ENCODE assay signal across 8 mouse cellular contexts in the genomic region with DNA sequence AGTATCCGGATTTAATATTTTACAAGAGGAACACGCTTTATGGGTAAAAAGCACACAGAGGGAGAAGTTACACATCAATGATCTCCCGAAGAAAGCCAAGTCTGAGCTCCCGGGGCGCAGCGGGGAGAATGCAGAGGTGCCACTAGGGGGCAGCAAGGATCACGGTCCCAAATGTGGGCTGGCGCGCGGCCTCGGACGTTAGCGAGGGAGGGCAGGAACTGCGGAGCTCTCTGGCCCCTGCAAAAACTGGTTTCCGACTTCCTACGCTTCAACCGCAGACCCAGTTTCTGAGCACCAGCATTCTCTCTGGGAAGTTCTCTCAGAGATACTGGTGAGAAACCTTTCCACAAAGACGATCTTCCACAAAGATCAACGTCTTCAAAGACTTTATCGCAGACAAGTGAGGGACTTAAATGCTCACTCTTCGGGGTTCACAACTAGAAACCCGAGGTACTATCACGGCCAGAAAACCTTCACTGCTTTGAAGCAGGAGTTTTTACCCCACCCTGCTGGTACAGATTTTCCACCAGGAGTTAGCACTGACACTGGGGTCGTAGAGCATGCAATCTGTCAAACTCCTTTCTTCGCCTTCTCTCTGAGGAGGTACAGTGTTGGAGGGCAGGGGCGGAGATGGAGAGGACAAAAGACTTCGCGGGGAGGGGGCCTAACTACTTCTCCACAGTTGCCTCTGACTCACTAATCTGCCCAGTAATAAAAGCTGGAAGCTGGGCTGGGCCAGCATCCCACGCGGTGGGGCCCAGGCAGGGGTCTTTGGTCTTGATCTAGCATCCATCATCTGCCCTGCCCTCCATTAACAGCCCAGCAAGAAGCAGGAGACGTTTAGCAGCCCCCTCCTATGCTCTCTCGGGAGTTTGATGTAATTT. TPM values are rescaled to one million over a fixed set of nuclear protein-coding genes. Genes with fewer than 3 reads are reported as not detected.
DNase-seq lines count a peak whose midpoint lies in the region; ATAC-seq lines count a peak whose summit lies in the region.

No protein-coding gene starts in this region.

- peak overlapping the region; percentile 36 for H3K4me3 ChIP-seq in limb, embryonic 10.5 days
- peak overlapping the region; percentile 3; the same call in 1 of the 2 replicates for H3K4me3 ChIP-seq in midbrain, embryonic 11.5 days (ENCODE audit: low read depth, low read length)

- H3K27me3 ChIP-seq in limb, embryonic 10.5 days (ENCODE audit: low read depth, poor library complexity, severe bottlenecking), result peaks cover 99% of the 10 kb centered on the region
- H3K27me3 ChIP-seq in midbrain, embryonic 11.5 days (ENCODE audit: control insufficient read depth, insufficient read depth, low read length), result peaks cover 83% of the 10 kb centered on the region

- H3K9ac ChIP-seq in midbrain, embryonic 11.5 days (ENCODE audit: low read length), result no peak overlapping the region

- peaks cover 36% of the 10 kb centered on the region for H3K4me1 ChIP-seq in limb, embryonic 10.5 days
- peaks cover 18% of the 10 kb centered on the region for H3K4me1 ChIP-seq in midbrain, embryonic 11.5 days (ENCODE audit: control insufficient read depth, insufficient read depth, low read length)

- no peak overlapping the region for H3K27ac ChIP-seq in limb, embryonic 10.5 days
- no peak overlapping the region for H3K27ac ChIP-seq in midbrain, embryonic 11.5 days (ENCODE audit: low read depth, low read length)

- peak; percentile 70 for ATAC-seq in common myeloid progenitor, adult 5-6 weeks (replicated peaks; ENCODE audit: low read depth, poor library complexity, severe bottlenecking)
- peak; percentile 49 for ATAC-seq in midbrain, embryonic 11.5 days (ENCODE audit: low FRiP score)

- peak; percentile 87 to 88 for DNase-seq in adrenal gland, adult 18-20 months (ENCODE audit: low spot score in 2 of 2)
- peak; percentile 87 for DNase-seq in gastrocnemius, postnatal 14 days
- DNase-seq in hindlimb bud, embryonic 11.5 days (ENCODE audit: extremely low spot score, low read depth, low spot score), result peak; percentile 64
- peak; percentile 92 for DNase-seq in limb, embryonic 10.5 days (ENCODE audit: low spot score)
- DNase-seq in midbrain, embryonic 11.5 days (ENCODE audit: low spot score, missing footprints), result peak; percentile 98
- DNase-seq in right cerebral cortex, postnatal 4 days, result peak; percentile 86
- DNase-seq in urinary bladder, postnatal 4 days (ENCODE audit: low spot score in 2 of 2), result peak; percentile 78 to 92

- H3K36me3 ChIP-seq in limb, embryonic 10.5 days, result no peaks in the 10 kb centered on the region
- no peaks in the 10 kb centered on the region for H3K36me3 ChIP-seq in midbrain, embryonic 11.5 days (ENCODE audit: control insufficient read depth, insufficient read depth, low read length)

- intact Hi-C loops in gastrocnemius, postnatal 14 days (cut with DNase I; ENCODE audit: low total_unique reads), result loop anchor here (10.0 kb wide), 1 partner anchor 84 kb away; no protein-coding TSS in a partner anchor

- H3K9me3 ChIP-seq in limb, embryonic 10.5 days (replicated peaks), result no peaks in the 10 kb centered on the region
- no peaks in the 10 kb centered on the region for H3K9me3 ChIP-seq in midbrain, embryonic 11.5 days (ENCODE audit: control insufficient read depth, low read length)

- WGBS in limb, embryonic 10.5 days, result 1% methylated on average over 32 of the region's 32 CpGs
- 1% methylated on average over 32 of the region's 32 CpGs for WGBS in midbrain, embryonic 11.5 days

- H3K4me2 ChIP-seq in midbrain, embryonic 11.5 days, result peak overlapping the region; percentile 41

RNA-seq across cellular contexts. Expression of a gene that starts 3.3 kb away (rescaled TPM):
- under 1 TPM; 0.06 to 0.40 TPM for total RNA-seq in adrenal gland, adult 18-20 months (2021)
- total RNA-seq in common myeloid progenitor, adult 5-6 weeks (2017), result 0.09 and 0.19 TPM in 2 replicates
- total RNA-seq in gastrocnemius, postnatal 14 days (2021), result not detected
- polyA plus RNA-seq in limb, embryonic 10.5 days (2016; fragmentation: Nextera tagmentation; extraction: Ambion mirVana), result not detected in 2 replicates
- not detected in 2 replicates for polyA plus RNA-seq in midbrain, embryonic 11.5 days (2014; fragmentation: Nextera tagmentation; extraction: Ambion mirVana)

RNA-seq across cellular contexts. Expression of a gene that starts 27.8 kb away (rescaled TPM):
- 1 to 10 TPM; 2.5 to 2.8 TPM for total RNA-seq in adrenal gland, adult 18-20 months (2021)
- 34.5 and 42.0 TPM in 2 replicates for total RNA-seq in common myeloid progenitor, adult 5-6 weeks (2017)
- under 1 TPM; 0.08 to 0.27 TPM for total RNA-seq in gastrocnemius, postnatal 14 days (2021)
- 0.28 and 0.36 TPM in 2 replicates for polyA plus RNA-seq in limb, embryonic 10.5 days (2016; fragmentation: Nextera tagmentation; extraction: Ambion mirVana)
- 0.20 and 0.33 TPM in 2 replicates for polyA plus RNA-seq in midbrain, embryonic 11.5 days (2014; fragmentation: Nextera tagmentation; extraction: Ambion mirVana)

RNA-seq across cellular contexts. Expression of a gene that starts 37.3 kb away (rescaled TPM):
- total RNA-seq in adrenal gland, adult 18-20 months (2021), result 10 to 100 TPM; 11.5 to 19.4 TPM
- total RNA-seq in common myeloid progenitor, adult 5-6 weeks (2017), result 1.1 and 1.7 TPM in 2 replicates
- under 1 TPM; 0.07 to 0.14 TPM for total RNA-seq in gastrocnemius, postnatal 14 days (2021)
- 0.65 and 0.75 TPM in 2 replicates for polyA plus RNA-seq in limb, embryonic 10.5 days (2016; fragmentation: Nextera tagmentation; extraction: Ambion mirVana)
- 1.2 and 1.4 TPM in 2 replicates for polyA plus RNA-seq in midbrain, embryonic 11.5 days (2014; fragmentation: Nextera tagmentation; extraction: Ambion mirVana)

RNA-seq across cellular contexts. Expression of a gene that starts 45.1 kb away (rescaled TPM):
- 10 to 100 TPM; 35.2 to 40.1 TPM for total RNA-seq in adrenal gland, adult 18-20 months (2021)
- total RNA-seq in common myeloid progenitor, adult 5-6 weeks (2017), result 19.8 and 20.5 TPM in 2 replicates
- 1 to 10 TPM; 5.3 TPM for total RNA-seq in gastrocnemius, postnatal 14 days (2021)
- 16.1 and 16.3 TPM in 2 replicates for polyA plus RNA-seq in limb, embryonic 10.5 days (2016; fragmentation: Nextera tagmentation; extraction: Ambion mirVana)
- polyA plus RNA-seq in midbrain, embryonic 11.5 days (2014; fragmentation: Nextera tagmentation; extraction: Ambion mirVana), result 36.0 and 39.9 TPM in 2 replicates
